Mouse (Mus musculus): ENCODE results near the gene Pla2g2f. TPM values are rescaled to one million over a fixed set of nuclear protein-coding genes. Genes with fewer than 3 reads are reported as not detected.

Pla2g2f gene
- 0.20 TPM in 1 of 2 replicates, not detected in the other for polyA plus RNA-seq (2016; fragmentation: Nextera tagmentation; extraction: Ambion mirVana)

DNA sequence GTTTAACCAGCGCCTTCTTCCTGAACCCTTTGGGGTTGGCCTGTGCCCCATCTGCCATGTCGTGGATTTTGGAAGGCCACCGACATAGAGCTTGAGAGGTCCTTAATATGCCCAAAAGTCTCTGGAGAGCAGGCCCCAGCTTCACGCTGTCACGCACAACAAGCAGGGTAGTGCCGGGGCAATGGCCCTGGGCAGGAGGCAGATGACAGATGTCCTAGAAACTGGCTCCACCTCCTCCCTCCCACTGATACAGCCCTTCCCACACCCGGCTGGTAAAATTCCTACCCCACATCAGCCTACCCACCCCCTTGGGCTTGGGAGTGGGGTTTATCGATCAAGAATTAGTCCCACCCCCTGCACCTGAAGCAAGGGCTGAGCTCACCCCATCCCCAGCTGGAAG lies at the start of gene Pla2g2f:
TSS of gene Pla2g2f (minus strand) at position 211 of the 400 bp plus-strand sequence.
- Histone ChIP-seq H3K9me3 (peaks cover 4% of the 10 kb centered on the region; the same call in 1 of the 2 replicates), H3K4me3 (no peak within 1 kb of the TSS), H3K27me3 (ENCODE audit: insufficient read depth, poor library complexity, severe bottlenecking) (no peaks in the 10 kb centered on the region; the same call in 1 of the 2 replicates), H3K27ac (no peak within 1 kb of the TSS), H3K4me1 (peaks cover 26% of the 10 kb centered on the region), H3K36me3 (no peaks in the 10 kb centered on the region)
- no peak for DNase-seq (ENCODE audit: low spot score)
- WGBS, result 80% methylated on average over 8 of the region's 8 CpGs

DNA sequence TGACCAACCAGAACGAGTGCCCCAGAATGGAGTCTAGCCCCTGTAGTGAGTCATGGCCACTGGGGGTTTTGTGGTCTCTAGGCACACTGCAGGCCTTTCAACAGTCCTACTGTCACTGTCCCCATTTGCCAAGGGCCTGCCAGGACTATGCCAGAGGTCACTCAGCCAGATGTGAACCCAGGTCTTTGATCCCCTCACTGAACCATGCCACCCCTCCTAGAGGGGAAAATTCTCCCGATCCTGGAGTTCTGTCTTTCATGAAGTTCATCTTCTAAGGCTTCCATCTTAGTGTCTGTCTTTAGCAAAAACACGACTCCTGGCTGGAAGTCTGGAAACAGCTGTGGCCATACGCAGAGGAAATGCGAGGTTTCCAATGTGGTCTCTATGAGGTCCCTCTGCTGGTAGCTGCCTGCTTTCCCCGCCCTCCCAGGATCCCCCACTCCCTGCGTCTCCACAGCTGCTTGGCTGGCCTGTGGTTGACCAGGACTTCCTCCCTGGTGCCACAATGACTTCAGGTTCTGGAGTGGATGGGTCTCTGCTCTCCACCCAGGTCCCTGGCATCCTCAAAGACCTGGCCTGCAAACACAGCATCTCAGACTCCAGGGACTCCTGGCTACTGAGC lies 49.6 kb upstream of the Pla2g2f start:
- no peak overlapping the region for H3K27ac ChIP-seq
- H3K9me3 ChIP-seq, result no peaks in the 10 kb centered on the region
- 62% methylated on average over 7 of the region's 7 CpGs for WGBS
- peaks cover 31% of the 10 kb centered on the region; the same call in 1 of the 2 replicates for H3K27me3 ChIP-seq (ENCODE audit: insufficient read depth, poor library complexity, severe bottlenecking)
- H3K4me1 ChIP-seq, result peaks cover 5% of the 10 kb centered on the region; the same call in 1 of the 2 replicates
- DNase-seq (ENCODE audit: low spot score), result no peak
- no peak overlapping the region for H3K4me3 ChIP-seq
- no peaks in the 10 kb centered on the region for H3K36me3 ChIP-seq

DNA sequence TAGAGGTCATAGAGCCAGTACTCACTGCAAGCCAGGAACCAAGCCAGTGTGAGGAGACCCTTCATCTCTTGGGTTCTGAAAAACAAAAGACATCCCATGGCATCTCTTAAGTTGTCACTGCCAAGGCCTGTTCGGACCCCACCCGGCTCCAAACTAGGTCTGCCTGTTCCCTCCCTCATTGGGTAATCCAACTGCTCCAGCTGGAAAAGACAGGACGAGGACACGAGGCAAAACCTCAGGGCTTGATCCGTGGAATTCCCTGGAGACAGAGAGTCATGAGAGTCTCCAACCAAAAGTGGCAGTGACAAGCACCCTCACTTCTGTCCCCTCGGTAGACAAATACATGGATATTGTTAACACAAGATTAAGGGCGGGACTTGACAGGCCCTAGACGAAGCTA lies 48.7 kb upstream of the Pla2g2f start:
- Histone ChIP-seq H3K9me3 (no peaks in the 10 kb centered on the region), H3K4me1 (peaks cover 5% of the 10 kb centered on the region; the same call in 1 of the 2 replicates), H3K27ac (no peak overlapping the region), H3K4me3 (no peak overlapping the region), H3K27me3 (ENCODE audit: insufficient read depth, poor library complexity, severe bottlenecking) (peaks cover 23% of the 10 kb centered on the region; the same call in 1 of the 2 replicates), H3K36me3 (no peaks in the 10 kb centered on the region)
- 79% methylated on average over 8 of the region's 8 CpGs for WGBS
- DNase-seq (ENCODE audit: low spot score), result no peak

DNA sequence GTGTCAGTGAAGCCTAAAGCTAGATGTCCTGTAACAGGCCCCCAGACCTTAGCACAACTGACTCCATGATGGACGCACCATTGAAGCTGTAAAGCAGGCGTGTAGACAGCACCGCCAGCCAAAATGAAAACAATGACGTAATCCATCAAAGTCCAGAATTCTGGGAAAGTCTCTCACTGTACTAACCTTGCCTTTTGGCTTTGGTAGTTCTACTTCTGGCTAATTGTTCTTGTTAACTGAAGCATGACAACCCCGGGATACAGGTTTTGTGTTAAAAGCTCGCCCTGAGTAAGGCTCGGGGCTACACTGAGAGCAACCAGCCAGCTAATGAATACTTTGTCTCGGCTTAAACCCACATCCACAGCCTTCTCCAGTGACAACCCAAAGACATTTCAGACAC lies 47.8 kb upstream of the Pla2g2f start:
- no peaks in the 10 kb centered on the region for H3K9me3 ChIP-seq
- 80% methylated on average over 8 of the region's 8 CpGs for WGBS
- peaks cover 16% of the 10 kb centered on the region; the same call in 1 of the 2 replicates for H3K27me3 ChIP-seq (ENCODE audit: insufficient read depth, poor library complexity, severe bottlenecking)
- H3K27ac ChIP-seq, result no peak overlapping the region
- no peak overlapping the region for H3K4me3 ChIP-seq
- peaks cover 5% of the 10 kb centered on the region; the same call in 1 of the 2 replicates for H3K4me1 ChIP-seq
- no peak for DNase-seq (ENCODE audit: low spot score)
- no peaks in the 10 kb centered on the region for H3K36me3 ChIP-seq

DNA sequence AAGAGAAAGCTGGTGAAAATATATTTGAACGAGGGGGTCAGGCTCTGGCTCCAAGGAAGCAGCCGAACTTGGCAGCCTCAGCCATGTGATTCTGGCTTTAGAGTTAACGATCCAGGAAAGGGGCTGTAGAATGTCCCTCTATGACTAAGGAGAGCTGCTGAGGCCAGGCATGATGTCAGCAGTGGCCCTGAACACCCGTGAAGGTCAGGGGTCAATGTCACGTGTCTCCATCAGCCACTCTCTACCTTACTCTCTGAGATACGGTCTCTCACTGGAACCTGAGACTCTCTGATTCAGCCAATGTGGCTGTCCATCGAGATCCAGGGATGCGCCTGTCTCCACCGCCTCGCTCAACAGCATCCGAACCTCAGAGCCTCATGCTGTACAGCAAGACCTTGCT lies 45.5 kb upstream of the Pla2g2f start:
- 84% methylated on average over 11 of the region's 11 CpGs for WGBS
- Histone ChIP-seq H3K36me3 (no peaks in the 10 kb centered on the region), H3K4me3 (no peak overlapping the region), H3K27me3 (ENCODE audit: insufficient read depth, poor library complexity, severe bottlenecking) (peaks cover 5% of the 10 kb centered on the region; the same call in 1 of the 2 replicates), H3K4me1 (no peaks in the 10 kb centered on the region), H3K9me3 (no peaks in the 10 kb centered on the region), H3K27ac (no peak overlapping the region)
- DNase-seq (ENCODE audit: low spot score), result no peak

DNA sequence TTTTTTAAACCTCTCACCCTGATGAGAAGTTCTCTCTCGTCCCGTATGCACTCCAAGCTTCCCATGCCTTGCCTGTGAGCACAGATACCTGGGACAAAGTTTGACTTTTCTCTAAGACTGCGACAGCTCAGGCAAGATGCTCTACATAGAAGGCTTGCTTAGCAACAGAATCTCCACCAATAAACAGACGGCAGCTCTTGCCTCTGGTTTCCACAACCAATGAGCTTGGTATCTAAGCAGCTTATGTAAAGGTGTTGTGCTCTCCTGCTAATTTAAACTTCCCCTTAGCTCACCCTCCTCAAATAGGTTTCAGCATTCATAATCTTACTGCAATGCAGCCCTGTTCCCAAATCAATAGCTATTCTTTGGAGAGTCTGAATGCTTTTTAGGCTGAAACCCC lies 44.2 kb upstream of the Pla2g2f start:
- Histone ChIP-seq H3K4me3 (no peak overlapping the region), H3K9me3 (no peaks in the 10 kb centered on the region), H3K4me1 (peaks cover 7% of the 10 kb centered on the region), H3K27me3 (ENCODE audit: insufficient read depth, poor library complexity, severe bottlenecking) (no peaks in the 10 kb centered on the region; the same call in 1 of the 2 replicates), H3K27ac (no peak overlapping the region), H3K36me3 (no peaks in the 10 kb centered on the region)
- WGBS, result 77% methylated on average over 4 of the region's 4 CpGs
- no peak for DNase-seq (ENCODE audit: low spot score)

DNA sequence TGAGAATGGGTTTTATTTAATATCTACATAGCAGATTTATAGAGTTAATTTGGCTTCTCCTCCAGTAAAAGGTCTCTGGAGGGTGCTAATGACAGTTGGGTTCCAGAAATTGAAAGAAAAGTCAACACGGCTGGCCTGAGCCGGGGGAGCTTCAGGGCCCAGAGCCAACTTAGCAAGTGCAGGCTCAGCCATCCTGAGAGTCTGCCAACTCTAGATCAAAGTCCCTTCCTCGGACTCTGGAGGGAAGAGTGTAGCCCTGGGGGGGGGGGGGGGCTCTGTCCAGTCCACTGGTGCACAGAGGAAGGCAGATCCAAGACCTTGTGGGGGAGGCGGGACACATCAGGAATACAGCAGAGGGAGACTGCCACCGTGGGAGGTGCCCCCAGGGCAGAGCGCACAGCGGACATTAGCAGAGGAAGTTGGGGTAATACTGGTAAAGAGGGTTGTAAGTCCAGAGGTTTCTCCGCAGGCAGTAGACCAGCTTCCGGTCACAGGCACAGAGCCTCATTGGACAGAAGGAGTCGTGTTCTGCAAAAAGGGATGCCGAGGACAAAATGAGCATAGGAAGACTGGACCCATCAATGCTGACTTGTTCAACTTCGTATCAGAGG lies 42.8 kb upstream of the Pla2g2f start:
- Histone ChIP-seq H3K36me3 (no peaks in the 10 kb centered on the region), H3K27ac (no peak overlapping the region), H3K27me3 (ENCODE audit: insufficient read depth, poor library complexity, severe bottlenecking) (no peaks in the 10 kb centered on the region; the same call in 1 of the 2 replicates), H3K4me3 (no peak overlapping the region), H3K4me1 (peaks cover 7% of the 10 kb centered on the region), H3K9me3 (no peaks in the 10 kb centered on the region)
- no peak for DNase-seq (ENCODE audit: low spot score)
- 72% methylated on average over 12 of the region's 12 CpGs for WGBS

DNA sequence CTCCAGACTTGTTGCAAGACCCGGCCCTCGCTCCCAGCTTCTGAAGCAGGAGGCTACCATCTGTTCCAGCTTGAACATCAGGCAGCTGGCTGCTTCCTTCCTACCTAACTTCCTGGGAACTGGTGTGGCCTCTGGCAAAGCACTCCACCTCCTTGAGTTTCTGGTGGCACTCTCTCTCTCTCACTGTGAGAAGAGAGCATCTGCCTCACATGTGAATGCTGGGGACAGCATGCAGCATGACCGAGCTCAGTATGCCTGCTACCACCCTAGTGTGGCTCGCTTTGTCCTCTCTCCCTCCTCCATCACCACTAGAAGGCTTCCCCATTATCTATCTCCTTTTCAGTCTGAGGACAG lies 39.8 kb upstream of the Pla2g2f start:
- no peaks in the 10 kb centered on the region for H3K36me3 ChIP-seq
- 84% methylated on average over 4 of the region's 4 CpGs for WGBS
- H3K27ac ChIP-seq, result no peak overlapping the region
- H3K4me3 ChIP-seq, result no peak overlapping the region
- H3K27me3 ChIP-seq (ENCODE audit: insufficient read depth, poor library complexity, severe bottlenecking), result no peaks in the 10 kb centered on the region; the same call in 1 of the 2 replicates
- no peak for DNase-seq (ENCODE audit: low spot score)
- no peaks in the 10 kb centered on the region for H3K9me3 ChIP-seq
- H3K4me1 ChIP-seq, result peaks cover 7% of the 10 kb centered on the region

DNA sequence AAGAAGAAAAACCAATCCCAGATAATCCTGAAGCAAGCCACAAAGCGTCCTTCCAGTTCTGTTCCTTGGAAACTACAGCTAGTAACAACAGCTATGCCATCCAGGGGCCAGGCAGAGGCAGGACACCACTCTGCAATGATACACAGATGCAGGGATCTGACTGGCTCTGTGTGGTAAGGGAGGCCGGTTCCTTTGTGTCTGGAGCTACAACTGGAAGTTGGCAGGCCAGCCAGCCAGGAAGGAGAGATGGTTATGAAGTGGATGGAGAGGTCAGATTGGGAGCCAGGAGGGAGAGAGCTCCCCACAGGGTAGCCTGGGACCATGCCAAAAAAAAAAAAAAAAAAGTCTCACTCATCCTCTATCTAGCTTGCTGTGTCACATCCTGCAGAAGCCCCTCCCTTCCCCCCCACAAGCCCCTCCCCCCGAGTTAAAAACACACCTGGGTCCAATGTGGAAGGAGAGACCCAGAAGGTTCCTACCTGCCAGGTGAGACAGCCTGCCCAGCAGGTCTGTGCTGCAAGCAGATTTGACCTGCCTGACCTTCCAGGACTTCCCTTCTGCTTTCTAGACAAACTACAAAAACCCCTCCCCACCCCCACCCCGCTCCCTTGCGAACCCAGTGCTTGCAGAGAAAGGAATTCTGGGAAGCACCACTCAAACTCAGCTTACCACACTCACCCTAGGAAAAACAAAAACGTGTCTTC lies 39.2 kb upstream of the Pla2g2f start:
- H3K27ac ChIP-seq, result no peak overlapping the region
- H3K27me3 ChIP-seq (ENCODE audit: insufficient read depth, poor library complexity, severe bottlenecking), result no peaks in the 10 kb centered on the region; the same call in 1 of the 2 replicates
- 49% methylated on average over 6 of the region's 6 CpGs for whole genome bisulfite sequencing
- H3K4me3 ChIP-seq, result no peak overlapping the region
- H3K36me3 ChIP-seq, result no peaks in the 10 kb centered on the region
- H3K4me1 ChIP-seq, result peaks cover 7% of the 10 kb centered on the region
- DNase-seq (ENCODE audit: low spot score), result no peak
- no peaks in the 10 kb centered on the region for H3K9me3 ChIP-seq

DNA sequence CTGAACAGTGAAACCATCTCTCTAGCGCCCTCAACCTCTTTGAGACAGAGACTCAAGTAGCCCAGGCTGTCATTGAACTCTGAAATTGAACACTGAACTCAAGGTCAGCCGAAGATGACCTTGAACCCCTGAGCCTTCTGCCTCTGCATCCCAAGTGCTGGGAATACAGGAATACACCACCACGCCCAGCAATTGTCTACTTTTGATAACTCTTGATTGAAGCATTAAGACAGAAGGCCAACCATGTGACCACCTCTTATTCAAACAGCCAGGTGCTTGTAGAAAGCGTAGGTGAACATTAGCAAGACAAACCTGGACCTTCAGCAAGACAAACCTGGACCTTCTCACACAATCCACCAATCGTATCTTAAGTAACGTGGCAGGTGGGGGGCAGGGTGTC lies 36.9 kb upstream of the Pla2g2f start:
- Histone ChIP-seq H3K27ac (no peak overlapping the region), H3K27me3 (ENCODE audit: insufficient read depth, poor library complexity, severe bottlenecking) (peaks cover 9% of the 10 kb centered on the region; the same call in 1 of the 2 replicates), H3K4me3 (no peak overlapping the region), H3K9me3 (no peaks in the 10 kb centered on the region), H3K4me1 (peaks cover 7% of the 10 kb centered on the region), H3K36me3 (no peaks in the 10 kb centered on the region)
- 87% methylated on average over 6 of the region's 6 CpGs for whole genome bisulfite sequencing
- no peak for DNase-seq (ENCODE audit: low spot score)

DNA sequence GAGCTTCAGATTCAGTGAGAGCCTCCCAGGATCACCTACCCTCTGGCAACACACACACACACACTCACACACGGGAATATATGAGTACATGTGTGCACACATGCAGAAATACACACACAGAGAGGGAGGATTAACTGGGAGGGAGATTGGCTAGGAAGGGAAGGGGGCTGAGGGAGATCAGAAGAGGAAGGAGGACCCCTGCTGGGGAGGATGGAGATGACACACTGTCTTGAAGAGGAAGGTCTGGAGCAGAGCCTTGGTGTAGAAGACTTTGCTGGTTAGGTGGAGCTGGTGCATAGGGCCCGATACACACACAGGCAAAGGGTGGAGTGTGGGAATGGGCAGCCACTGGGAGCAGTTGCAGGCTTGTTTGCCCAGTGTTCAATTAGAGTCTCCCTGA lies 35.9 kb upstream of the Pla2g2f start:
- no peak overlapping the region for H3K4me3 ChIP-seq
- H3K4me1 ChIP-seq, result peaks cover 7% of the 10 kb centered on the region
- H3K27me3 ChIP-seq (ENCODE audit: insufficient read depth, poor library complexity, severe bottlenecking), result peaks cover 9% of the 10 kb centered on the region; the same call in 1 of the 2 replicates
- no peaks in the 10 kb centered on the region for H3K36me3 ChIP-seq
- no peak overlapping the region for H3K27ac ChIP-seq
- DNase-seq (ENCODE audit: low spot score), result no peak
- no peaks in the 10 kb centered on the region for H3K9me3 ChIP-seq
- 56% methylated on average over 2 of the region's 2 CpGs for WGBS

DNA sequence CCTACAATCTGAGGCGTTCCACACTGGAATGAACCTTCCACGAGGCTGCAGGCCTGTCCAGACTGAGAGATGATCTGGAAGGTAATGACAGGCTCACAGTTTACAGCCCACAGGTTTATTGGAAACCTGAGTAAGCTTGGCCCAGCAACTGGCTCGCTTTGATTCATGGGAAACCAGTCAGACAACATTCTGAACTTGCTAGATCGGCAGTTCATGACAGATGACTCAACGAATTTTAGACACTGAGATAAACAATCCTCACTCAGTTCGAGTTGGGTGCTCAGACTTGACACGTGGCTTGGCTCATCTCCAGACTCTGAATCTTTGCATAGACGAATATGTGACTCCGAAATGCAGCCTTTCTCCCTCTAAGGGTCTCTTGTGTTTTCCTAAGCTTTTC lies 35.2 kb upstream of the Pla2g2f start:
- H3K27ac ChIP-seq, result no peak overlapping the region
- no peak for DNase-seq (ENCODE audit: low spot score)
- 59% methylated on average over 9 of the region's 9 CpGs for WGBS
- no peak overlapping the region for H3K4me3 ChIP-seq
- no peaks in the 10 kb centered on the region for H3K36me3 ChIP-seq
- H3K27me3 ChIP-seq (ENCODE audit: insufficient read depth, poor library complexity, severe bottlenecking), result peaks cover 12% of the 10 kb centered on the region; the same call in 1 of the 2 replicates
- peaks cover 7% of the 10 kb centered on the region for H3K4me1 ChIP-seq
- no peaks in the 10 kb centered on the region for H3K9me3 ChIP-seq

DNA sequence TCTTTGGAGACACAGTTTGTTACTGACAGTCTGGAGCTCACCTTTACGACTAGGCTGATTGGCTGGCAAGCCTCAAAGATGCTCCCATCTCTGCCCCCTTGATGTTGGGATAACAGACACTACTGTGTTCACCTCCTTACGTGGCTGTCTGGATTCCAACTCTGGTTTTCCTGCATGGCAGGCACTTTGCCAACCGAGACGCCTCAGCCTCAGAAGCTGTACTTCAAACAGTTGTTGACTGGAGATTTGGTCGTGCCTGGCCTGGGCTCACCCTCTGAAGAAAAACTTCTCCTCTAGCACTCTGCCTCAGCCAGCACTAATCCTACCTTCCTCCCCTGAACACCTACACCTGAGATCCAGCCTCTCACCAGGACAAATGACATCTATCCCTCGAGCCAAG lies 34.0 kb upstream of the Pla2g2f start:
- no peak overlapping the region for H3K27ac ChIP-seq
- DNase-seq (ENCODE audit: low spot score), result no peak
- H3K36me3 ChIP-seq, result no peaks in the 10 kb centered on the region
- no peaks in the 10 kb centered on the region for H3K4me1 ChIP-seq
- no peak overlapping the region for H3K4me3 ChIP-seq
- no peaks in the 10 kb centered on the region for H3K9me3 ChIP-seq
- WGBS, result 58% methylated on average over 6 of the region's 6 CpGs
- peaks cover 14% of the 10 kb centered on the region; the same call in 1 of the 2 replicates for H3K27me3 ChIP-seq (ENCODE audit: insufficient read depth, poor library complexity, severe bottlenecking)
